Mouse (Mus musculus): Measurements from ENCODE around the gene Fstl4. TPM values are rescaled to one million over a fixed set of nuclear protein-coding genes. Genes with fewer than 3 reads are reported as not detected.

Gene Fstl4
- polyA plus RNA-seq, 1 experiment from 2014 or later: 7.2 TPM

- Histone ChIP-seq H3K36me3 (ENCODE audit: control insufficient read depth, insufficient read depth, low read length) (no peaks in the 10 kb centered on the region), H3K4me2 (ENCODE audit: low read length) (no peak overlapping the region), H3K27me3 (ENCODE audit: control insufficient read depth, insufficient read depth, low read length) (no peaks in the 10 kb centered on the region), H3K9me3 (ENCODE audit: control insufficient read depth, low read length) (no peaks in the 10 kb centered on the region), H3K4me1 (ENCODE audit: control insufficient read depth, insufficient read depth, low read length) (no peaks in the 10 kb centered on the region), H3K4me3 (replicated peaks; ENCODE audit: low read depth, low read length) (no peak overlapping the region), H3K27ac (replicated peaks; ENCODE audit: low read depth, low read length) (no peak overlapping the region), H3K9ac (replicated peaks; ENCODE audit: low read length) (no peak overlapping the region)
- ATAC-seq (ENCODE audit: low FRiP score, low TSS enrichment): no peak
- DNase-seq: no peak
- WGBS: 95% methylated on average over 9 of the region's 9 CpGs
These were observed 239.4 kb downstream of the Fstl4 start for GRCm38 (mm10) chr11:53003811-53004210.

- no peak overlapping the region for H3K4me2 ChIP-seq (ENCODE audit: low read length)
- no peak overlapping the region for H3K9ac ChIP-seq (replicated peaks; ENCODE audit: low read length)
- H3K9me3 ChIP-seq (ENCODE audit: control insufficient read depth, low read length): no peaks in the 10 kb centered on the region
- H3K36me3 ChIP-seq (ENCODE audit: control insufficient read depth, insufficient read depth, low read length): no peaks in the 10 kb centered on the region
- 70% methylated on average over 7 of the region's 7 CpGs for WGBS
- H3K27ac ChIP-seq (replicated peaks; ENCODE audit: low read depth, low read length): no peak overlapping the region
- no peaks in the 10 kb centered on the region for H3K27me3 ChIP-seq (ENCODE audit: control insufficient read depth, insufficient read depth, low read length)
- DNase-seq: no peak
- H3K4me1 ChIP-seq (ENCODE audit: control insufficient read depth, insufficient read depth, low read length): no peaks in the 10 kb centered on the region
- no peak for ATAC-seq (ENCODE audit: low FRiP score, low TSS enrichment)
- H3K4me3 ChIP-seq (replicated peaks; ENCODE audit: low read depth, low read length): no peak overlapping the region
These were observed 245.2 kb downstream of the Fstl4 start for GRCm38 (mm10) chr11:53009597-53009996.

- no peak overlapping the region for H3K4me3 ChIP-seq (replicated peaks; ENCODE audit: low read depth, low read length)
- ATAC-seq (ENCODE audit: low FRiP score, low TSS enrichment) (no peak), DNase-seq (no peak)
- H3K9ac ChIP-seq (replicated peaks; ENCODE audit: low read length): no peak overlapping the region
- H3K9me3 ChIP-seq (ENCODE audit: control insufficient read depth, low read length): no peaks in the 10 kb centered on the region
- H3K4me2 ChIP-seq (ENCODE audit: low read length): no peak overlapping the region
- H3K27ac ChIP-seq (replicated peaks; ENCODE audit: low read depth, low read length): no peak overlapping the region
- 82% methylated on average over 6 of the region's 6 CpGs for WGBS
- no peaks in the 10 kb centered on the region for H3K36me3 ChIP-seq (ENCODE audit: control insufficient read depth, insufficient read depth, low read length)
- no peaks in the 10 kb centered on the region for H3K4me1 ChIP-seq (ENCODE audit: control insufficient read depth, insufficient read depth, low read length)
- H3K27me3 ChIP-seq (ENCODE audit: control insufficient read depth, insufficient read depth, low read length): no peaks in the 10 kb centered on the region
These were observed 247.6 kb downstream of the Fstl4 start for GRCm38 (mm10) chr11:53011996-53012505.

GRCm38 (mm10) chr11:53013906-53014305 is 249.5 kb downstream of the Fstl4 start:
- no peak overlapping the region for H3K27ac ChIP-seq (replicated peaks; ENCODE audit: low read depth, low read length)
- DNase-seq: no peak

GRCm38 (mm10) chr11:53016358-53017021 is 252.1 kb downstream of the Fstl4 start:
- ATAC-seq (ENCODE audit: low FRiP score, low TSS enrichment) (no peak), DNase-seq (no peak)
- Histone ChIP-seq H3K4me1 (ENCODE audit: control insufficient read depth, insufficient read depth, low read length) (no peaks in the 10 kb centered on the region), H3K27ac (replicated peaks; ENCODE audit: low read depth, low read length) (no peak overlapping the region), H3K9me3 (ENCODE audit: control insufficient read depth, low read length) (no peaks in the 10 kb centered on the region), H3K36me3 (ENCODE audit: control insufficient read depth, insufficient read depth, low read length) (no peaks in the 10 kb centered on the region), H3K4me2 (ENCODE audit: low read length) (no peak overlapping the region), H3K9ac (replicated peaks; ENCODE audit: low read length) (no peak overlapping the region), H3K4me3 (replicated peaks; ENCODE audit: low read depth, low read length) (no peak overlapping the region), H3K27me3 (ENCODE audit: control insufficient read depth, insufficient read depth, low read length) (no peaks in the 10 kb centered on the region)
- WGBS: 86% methylated on average over 7 of the region's 7 CpGs

More at GRCm38 (mm10) chr11:53013906-53014305, 249.5 kb downstream of the Fstl4 start:
- WGBS: 79% methylated on average over 5 of the region's 5 CpGs
- ATAC-seq (ENCODE audit: low FRiP score, low TSS enrichment): no peak
- no peak overlapping the region for H3K4me2 ChIP-seq (ENCODE audit: low read length)
- H3K9me3 ChIP-seq (ENCODE audit: control insufficient read depth, low read length): no peaks in the 10 kb centered on the region
- no peaks in the 10 kb centered on the region for H3K27me3 ChIP-seq (ENCODE audit: control insufficient read depth, insufficient read depth, low read length)
- H3K36me3 ChIP-seq (ENCODE audit: control insufficient read depth, insufficient read depth, low read length): no peaks in the 10 kb centered on the region
- no peaks in the 10 kb centered on the region for H3K4me1 ChIP-seq (ENCODE audit: control insufficient read depth, insufficient read depth, low read length)
- no peak overlapping the region for H3K9ac ChIP-seq (replicated peaks; ENCODE audit: low read length)
- H3K4me3 ChIP-seq (replicated peaks; ENCODE audit: low read depth, low read length): no peak overlapping the region

GRCm38 (mm10) chr11:53019509-53019908 is 255.1 kb downstream of the Fstl4 start:
- no peaks in the 10 kb centered on the region for H3K4me1 ChIP-seq (ENCODE audit: control insufficient read depth, insufficient read depth, low read length)
- H3K4me3 ChIP-seq (replicated peaks; ENCODE audit: low read depth, low read length): no peak overlapping the region
- H3K27me3 ChIP-seq (ENCODE audit: control insufficient read depth, insufficient read depth, low read length): no peaks in the 10 kb centered on the region
- 92% methylated on average over 3 of the region's 3 CpGs for WGBS
- H3K9ac ChIP-seq (replicated peaks; ENCODE audit: low read length): no peak overlapping the region
- H3K4me2 ChIP-seq (ENCODE audit: low read length): no peak overlapping the region
- no peaks in the 10 kb centered on the region for H3K36me3 ChIP-seq (ENCODE audit: control insufficient read depth, insufficient read depth, low read length)
- no peak for DNase-seq
- H3K27ac ChIP-seq (replicated peaks; ENCODE audit: low read depth, low read length): no peak overlapping the region
- H3K9me3 ChIP-seq (ENCODE audit: control insufficient read depth, low read length): no peaks in the 10 kb centered on the region
- no peak for ATAC-seq (ENCODE audit: low FRiP score, low TSS enrichment)

- H3K4me1 ChIP-seq (ENCODE audit: control insufficient read depth, insufficient read depth, low read length): no peaks in the 10 kb centered on the region
- no peaks in the 10 kb centered on the region for H3K9me3 ChIP-seq (ENCODE audit: control insufficient read depth, low read length)
- H3K4me2 ChIP-seq (ENCODE audit: low read length): no peak overlapping the region
- 82% methylated on average over 6 of the region's 6 CpGs for WGBS
- no peak overlapping the region for H3K27ac ChIP-seq (replicated peaks; ENCODE audit: low read depth, low read length)
- H3K4me3 ChIP-seq (replicated peaks; ENCODE audit: low read depth, low read length): no peak overlapping the region
- no peaks in the 10 kb centered on the region for H3K36me3 ChIP-seq (ENCODE audit: control insufficient read depth, insufficient read depth, low read length)
- no peak overlapping the region for H3K9ac ChIP-seq (replicated peaks; ENCODE audit: low read length)
- H3K27me3 ChIP-seq (ENCODE audit: control insufficient read depth, insufficient read depth, low read length): no peaks in the 10 kb centered on the region
- ATAC-seq (ENCODE audit: low FRiP score, low TSS enrichment): no peak
- no peak for DNase-seq
These were observed 260.0 kb downstream of the Fstl4 start for GRCm38 (mm10) chr11:53024403-53024802.

GRCm38 (mm10) chr11:53025686-53026085 is 261.3 kb downstream of the Fstl4 start:
- Histone ChIP-seq H3K4me1 (ENCODE audit: control insufficient read depth, insufficient read depth, low read length) (no peaks in the 10 kb centered on the region), H3K27ac (replicated peaks; ENCODE audit: low read depth, low read length) (no peak overlapping the region), H3K27me3 (ENCODE audit: control insufficient read depth, insufficient read depth, low read length) (no peaks in the 10 kb centered on the region), H3K36me3 (ENCODE audit: control insufficient read depth, insufficient read depth, low read length) (no peaks in the 10 kb centered on the region), H3K9ac (replicated peaks; ENCODE audit: low read length) (no peak overlapping the region), H3K4me2 (ENCODE audit: low read length) (no peak overlapping the region), H3K9me3 (ENCODE audit: control insufficient read depth, low read length) (no peaks in the 10 kb centered on the region), H3K4me3 (replicated peaks; ENCODE audit: low read depth, low read length) (no peak overlapping the region)
- 96% methylated on average over 6 of the region's 6 CpGs for WGBS
- ATAC-seq (ENCODE audit: low FRiP score, low TSS enrichment) (no peak), DNase-seq (no peak)

- H3K4me1 ChIP-seq (ENCODE audit: control insufficient read depth, insufficient read depth, low read length): no peaks in the 10 kb centered on the region
- no peak overlapping the region for H3K9ac ChIP-seq (replicated peaks; ENCODE audit: low read length)
- H3K27ac ChIP-seq (replicated peaks; ENCODE audit: low read depth, low read length): no peak overlapping the region
- DNase-seq (no peak), ATAC-seq (ENCODE audit: low FRiP score, low TSS enrichment) (no peak)
- H3K27me3 ChIP-seq (ENCODE audit: control insufficient read depth, insufficient read depth, low read length): no peaks in the 10 kb centered on the region
- no peaks in the 10 kb centered on the region for H3K9me3 ChIP-seq (ENCODE audit: control insufficient read depth, low read length)
- no peak overlapping the region for H3K4me3 ChIP-seq (replicated peaks; ENCODE audit: low read depth, low read length)
- H3K36me3 ChIP-seq (ENCODE audit: control insufficient read depth, insufficient read depth, low read length): no peaks in the 10 kb centered on the region
- 85% methylated on average over 7 of the region's 7 CpGs for WGBS
- no peak overlapping the region for H3K4me2 ChIP-seq (ENCODE audit: low read length)
These were observed 264.2 kb downstream of the Fstl4 start for GRCm38 (mm10) chr11:53028421-53029168.
